Mouse (Mus musculus): ENCODE data around the gene Zfp114.

DNA sequence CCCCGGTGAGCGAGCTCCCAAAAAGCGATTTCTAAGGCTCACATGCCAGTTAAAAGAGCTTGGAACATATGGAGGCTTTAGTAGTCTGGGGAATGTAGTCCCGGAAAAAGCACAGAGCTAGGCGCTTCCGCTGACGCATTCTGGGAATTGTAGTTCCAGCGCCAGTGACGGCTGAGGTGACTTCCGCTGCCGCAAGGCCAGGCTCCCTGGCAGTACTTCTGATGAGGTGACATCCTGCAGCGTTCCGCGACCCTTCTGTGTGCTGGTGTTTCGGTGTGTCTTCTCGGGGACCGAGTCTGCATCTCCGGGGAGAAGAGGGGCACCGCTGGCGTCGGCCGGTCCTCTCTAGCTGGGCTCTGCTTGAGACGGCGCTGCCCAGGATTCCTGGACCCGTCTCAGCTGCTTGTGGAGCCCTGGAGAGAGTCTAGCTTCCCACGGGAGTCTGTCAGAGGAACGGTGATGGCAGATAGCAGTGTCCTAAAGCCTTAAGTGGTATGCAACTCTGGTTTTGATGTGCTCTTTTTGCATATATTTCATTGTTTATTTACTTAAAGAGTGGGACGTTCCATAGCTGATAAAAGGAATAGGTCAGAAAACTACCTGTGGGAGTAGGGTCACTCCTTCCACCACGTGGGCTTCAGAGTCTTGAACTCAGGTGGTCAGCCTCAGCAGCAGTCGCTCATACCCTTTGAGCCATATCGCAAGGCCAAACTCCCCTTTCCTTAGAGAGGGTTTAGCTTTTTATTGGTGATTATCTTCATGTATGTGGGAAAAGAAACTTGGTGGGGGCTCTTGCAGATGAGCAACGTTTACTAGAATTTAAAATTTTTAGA is 40.6 kb upstream of the Zfp114 start, which contains the start of gene Zfp235:
- TF ChIP-seq CTCF (IDR thresholded peaks at IDR 0.05; ENCODE audit: insufficient read depth, low read depth, low read length) (no peak), POLR2A (IDR thresholded peaks at IDR 0.05; ENCODE audit: insufficient read depth, low read depth, low read length) (peak; percentile 86)
